Mouse (Mus musculus) embryonic facial prominence, embryonic 11.5 days (tissue): Measurements from ENCODE around the gene Rbbp4. TPM values are rescaled to one million over a fixed set of nuclear protein-coding genes. Genes with fewer than 3 reads are reported as not detected.

Experiments used
- ATAC-seq: fragments of 200-750 bp; cut with Nextera tagmentation; replicated peaks from 2 replicates; pipeline ENCODE4 v1.8.0; 2017; ENCODE audit warnings: low read depth; ENCODE audit not compliant: insufficient number of reproducible peaks, low FRiP score, low TSS enrichment
- DNase-seq: peaks from one replicate; pipeline ENCODE4 v3.0.0-alpha.2; 2015; ENCODE audit warnings: low spot score
- H3K27ac ChIP-seq: fragments of 300-500 bp; sonication (generic); replicated peaks from 2 replicates; pipeline ENCODE4 v1.5.1; 2014; ENCODE audit warnings: mild to moderate bottlenecking, low read depth, low read length, control low read depth
- H3K27me3 ChIP-seq: fragments of 300-500 bp; sonication (generic); 2 replicates; pipeline ENCODE4 v1.6.1; 2014; ENCODE audit warnings: mild to moderate bottlenecking, low read length, moderate library complexity, mixed read lengths; ENCODE audit not compliant: control insufficient read depth, insufficient read depth
- H3K36me3 ChIP-seq: fragments of 300-500 bp; sonication (generic); replicated peaks from 2 replicates; pipeline ENCODE4 v1.6.1; 2014; ENCODE audit warnings: low read depth, mild to moderate bottlenecking, low read length, moderate library complexity, mixed read lengths; ENCODE audit not compliant: control insufficient read depth, insufficient read depth
- H3K4me1 ChIP-seq: fragments of 300-500 bp; sonication (generic); 2 replicates; pipeline ENCODE4 v1.6.1; 2014; ENCODE audit warnings: low read length, mixed read lengths; ENCODE audit not compliant: control insufficient read depth, insufficient read depth
- H3K4me2 ChIP-seq: fragments of 300-500 bp; sonication (generic); 2 replicates; pipeline ENCODE4 v1.6.1; 2014; ENCODE audit warnings: low read depth, mild to moderate bottlenecking, control low read depth, low read length, moderate library complexity
- H3K4me3 ChIP-seq: fragments of 300-500 bp; sonication (generic); 2 replicates; pipeline ENCODE4 v1.5.1; 2014; ENCODE audit warnings: low read depth, low read length, control low read depth
- H3K9ac ChIP-seq: fragments of 300-500 bp; sonication (generic); replicated peaks from 2 replicates; pipeline ENCODE4 v1.6.1; 2014; ENCODE audit warnings: mild to moderate bottlenecking, control low read depth, low read length
- H3K9me3 ChIP-seq: fragments of 300-500 bp; sonication (generic); replicated peaks from 2 replicates; pipeline ENCODE4 v1.6.1; 2016; ENCODE audit warnings: mild to moderate bottlenecking, low read length, inconsistent platforms, mixed read lengths; ENCODE audit not compliant: control insufficient read depth
- WGBS: fragments of 180-500 bp; shearing (Covaris S2); extraction: QIAGEN DNeasy Blood & Tissue Kit; methylation state at CpG from one replicate; pipeline ENCODE4 v1.1.7; 2014; 5-methylcytosine and 5-hydroxymethylcytosine counted together
- polyA plus RNA-seq: library from polyadenylated mRNA; unstranded; fragments of >200 nt; fragmentation: Nextera tagmentation; extraction: Ambion mirVana; gene quantifications from 2 replicates; pipeline ENCODE4 v1.2.1, GENCODE M21; 2014

Gene Rbbp4
- polyA plus RNA-seq, 1 experiment from 2014 or later: 661 TPM

GRCm38 (mm10) chr4:129324756-129325155 is 10.4 kb downstream of the Rbbp4 start:
- no peak for DNase-seq
- Histone ChIP-seq H3K27me3 (no peaks in the 10 kb centered on the region), H3K9me3 (no peaks in the 10 kb centered on the region), H3K4me3 (no peak overlapping the region), H3K4me1 (no peaks in the 10 kb centered on the region), H3K27ac (no peak overlapping the region), H3K9ac (no peak overlapping the region), H3K4me2 (no peak overlapping the region), H3K36me3 (peaks cover 13% of the 10 kb centered on the region)
- ATAC-seq: no peak
- 82% methylated on average over 1 of the region's 1 CpGs for WGBS

GRCm38 (mm10) chr4:129323491-129323890 is 11.7 kb downstream of the Rbbp4 start:
- ATAC-seq (no peak), DNase-seq (no peak)
- no peak overlapping the region for H3K9ac ChIP-seq
- H3K27ac ChIP-seq: no peak overlapping the region
- H3K36me3 ChIP-seq: peaks cover 15% of the 10 kb centered on the region
- no peak overlapping the region for H3K4me3 ChIP-seq
- H3K9me3 ChIP-seq: no peaks in the 10 kb centered on the region
- H3K4me1 ChIP-seq: no peaks in the 10 kb centered on the region
- no peaks in the 10 kb centered on the region for H3K27me3 ChIP-seq
- 97% methylated on average over 1 of the region's 1 CpGs for WGBS
- no peak overlapping the region for H3K4me2 ChIP-seq

DNA sequence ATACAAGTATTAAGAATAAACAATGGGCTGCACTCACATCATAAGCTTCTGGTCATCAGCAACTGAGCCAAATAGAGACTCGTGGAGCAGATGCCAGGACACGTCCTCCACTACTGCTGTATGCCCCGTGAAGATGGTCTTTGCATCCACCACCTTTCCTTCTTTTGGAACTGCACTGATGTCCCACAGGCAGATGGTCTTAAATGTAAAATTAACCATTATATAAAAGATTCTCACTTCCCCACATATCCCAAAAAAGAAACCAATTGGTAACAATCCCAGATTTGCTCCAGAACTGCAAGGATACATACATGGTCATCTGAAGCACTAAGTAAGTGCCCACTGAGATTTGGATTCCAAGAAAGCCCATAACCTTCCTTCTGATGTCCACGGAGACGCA is 13.1 kb downstream of the Rbbp4 start:
- Histone ChIP-seq H3K9me3 (no peaks in the 10 kb centered on the region), H3K4me3 (no peak overlapping the region), H3K36me3 (peaks cover 14% of the 10 kb centered on the region), H3K4me2 (no peak overlapping the region), H3K9ac (no peak overlapping the region), H3K27me3 (no peaks in the 10 kb centered on the region), H3K4me1 (no peaks in the 10 kb centered on the region), H3K27ac (no peak overlapping the region)
- WGBS: 95% methylated on average over 5 of the region's 5 CpGs
- DNase-seq (no peak), ATAC-seq (no peak)

GRCm38 (mm10) chr4:129320876-129321275 is 14.3 kb downstream of the Rbbp4 start:
- H3K9me3 ChIP-seq: no peaks in the 10 kb centered on the region
- H3K9ac ChIP-seq: no peak overlapping the region
- ATAC-seq: no peak
- H3K27ac ChIP-seq: no peak overlapping the region
- peaks cover 14% of the 10 kb centered on the region for H3K36me3 ChIP-seq
- no peaks in the 10 kb centered on the region for H3K27me3 ChIP-seq
- no peaks in the 10 kb centered on the region for H3K4me1 ChIP-seq
- 98% methylated on average over 1 of the region's 1 CpGs for WGBS
- H3K4me3 ChIP-seq: no peak overlapping the region
- DNase-seq: no peak
- H3K4me2 ChIP-seq: no peak overlapping the region

DNA sequence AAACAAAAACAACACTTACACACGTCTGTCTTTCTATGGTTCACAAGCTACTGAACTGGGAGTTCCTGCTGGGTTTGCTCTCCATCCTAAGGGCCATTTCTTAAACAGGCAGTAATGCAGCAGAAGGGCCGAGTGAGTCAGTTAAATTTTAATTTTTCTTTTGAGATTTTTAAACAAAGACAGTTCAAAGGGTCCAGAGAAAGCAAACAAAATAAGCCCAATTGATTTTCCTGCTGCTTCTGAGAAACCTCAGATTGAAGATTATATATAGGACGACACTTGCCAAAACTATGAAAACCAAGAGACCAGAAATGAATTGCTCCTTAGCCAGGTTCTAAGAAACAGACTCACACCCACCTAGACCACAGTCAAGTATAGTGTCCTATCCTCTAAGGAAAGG is 21.3 kb downstream of the Rbbp4 start:
- no peaks in the 10 kb centered on the region for H3K27me3 ChIP-seq
- H3K27ac ChIP-seq: no peak overlapping the region
- H3K4me3 ChIP-seq: no peak overlapping the region
- peaks cover 26% of the 10 kb centered on the region for H3K36me3 ChIP-seq
- no peaks in the 10 kb centered on the region for H3K4me1 ChIP-seq
- DNase-seq (no peak), ATAC-seq (no peak)
- H3K9ac ChIP-seq: no peak overlapping the region
- H3K9me3 ChIP-seq: no peaks in the 10 kb centered on the region
- no peak overlapping the region for H3K4me2 ChIP-seq
- WGBS: 92% methylated on average over 3 of the region's 3 CpGs

DNA sequence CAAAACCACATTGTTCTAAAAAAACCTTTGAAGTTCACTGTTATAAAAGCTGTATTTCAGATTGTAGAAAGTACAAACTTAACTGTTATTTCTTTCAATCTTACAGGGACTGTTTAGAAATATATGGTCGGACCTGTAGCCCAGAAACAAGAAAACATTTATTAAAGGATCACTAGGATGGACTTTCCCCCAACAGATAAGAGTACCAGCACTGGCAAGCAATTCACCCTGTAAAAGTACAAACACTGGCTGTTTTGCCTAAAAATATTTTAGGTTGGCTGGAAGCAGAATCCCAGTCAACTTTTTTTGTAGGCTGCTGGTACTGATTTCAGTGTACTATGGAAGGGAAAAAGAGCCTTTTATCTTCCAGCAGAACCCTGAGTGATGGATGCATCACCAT is 27.2 kb downstream of the Rbbp4 start:
- Histone ChIP-seq H3K9ac (no peak overlapping the region), H3K9me3 (no peaks in the 10 kb centered on the region), H3K4me3 (no peak overlapping the region), H3K36me3 (peaks cover 6% of the 10 kb centered on the region), H3K27ac (no peak overlapping the region), H3K27me3 (no peaks in the 10 kb centered on the region), H3K4me1 (no peaks in the 10 kb centered on the region), H3K4me2 (no peak overlapping the region)
- no peak for DNase-seq
- WGBS: 85% methylated on average over 1 of the region's 1 CpGs
- ATAC-seq: no peak

- H3K27me3 ChIP-seq: no peaks in the 10 kb centered on the region
- ATAC-seq (no peak; the same call in 1 of the 2 replicates), DNase-seq (no peak)
- H3K9me3 ChIP-seq: no peaks in the 10 kb centered on the region
- peaks cover 4% of the 10 kb centered on the region for H3K36me3 ChIP-seq
- no peak overlapping the region for H3K4me3 ChIP-seq
- no peaks in the 10 kb centered on the region for H3K4me1 ChIP-seq
- WGBS: 76% methylated on average over 1 of the region's 1 CpGs
- H3K9ac ChIP-seq: no peak overlapping the region
- H3K4me2 ChIP-seq: no peak overlapping the region
- no peak overlapping the region for H3K27ac ChIP-seq
These were observed 30.9 kb downstream of the Rbbp4 start for GRCm38 (mm10) chr4:129304306-129304705.

- 85% methylated on average over 9 of the region's 9 CpGs for WGBS
- H3K36me3 ChIP-seq: peaks cover 4% of the 10 kb centered on the region
- ATAC-seq: no peak
These were observed 31.4 kb downstream of the Rbbp4 start for GRCm38 (mm10) chr4:129303816-129304215.

More at GRCm38 (mm10) chr4:129303816-129304215, 31.4 kb downstream of the Rbbp4 start:
- H3K9ac ChIP-seq: no peak overlapping the region
- no peak overlapping the region for H3K4me2 ChIP-seq
- H3K27me3 ChIP-seq: no peaks in the 10 kb centered on the region
- no peak for DNase-seq
- H3K27ac ChIP-seq: no peak overlapping the region
- no peak overlapping the region for H3K4me3 ChIP-seq
- H3K9me3 ChIP-seq: no peaks in the 10 kb centered on the region
- H3K4me1 ChIP-seq: no peaks in the 10 kb centered on the region
